Mouse (Mus musculus): ENCODE data around the gene Nop53. TPM values are rescaled to one million over a fixed set of nuclear protein-coding genes. Genes with fewer than 3 reads are reported as not detected.

Nop53 gene
- polyA plus RNA-seq, 1 experiment = 119 TPM

DNA sequence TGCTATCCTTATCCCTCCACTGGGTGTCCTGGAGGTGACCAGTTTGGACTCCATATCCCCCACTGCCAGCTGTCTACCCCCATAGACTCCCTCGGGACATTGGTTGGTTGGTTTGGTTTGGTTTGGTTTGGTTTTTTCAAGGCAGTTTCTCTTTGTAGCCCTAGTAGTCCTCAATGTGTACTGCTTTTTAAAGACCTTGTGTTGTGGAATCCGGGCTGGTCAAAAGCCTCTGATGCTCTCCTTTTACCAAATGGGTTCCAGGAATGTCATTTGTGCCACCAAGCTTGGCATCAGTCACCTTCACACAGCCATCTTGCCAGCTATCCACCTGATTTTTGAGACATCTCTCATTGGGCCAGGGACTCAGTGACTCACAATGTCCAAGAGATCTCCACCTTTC lies 31.1 kb downstream of the Nop53 start:
- DNase-seq = no peak
- WGBS = 89% methylated on average over 2 of the region's 2 CpGs

DNA sequence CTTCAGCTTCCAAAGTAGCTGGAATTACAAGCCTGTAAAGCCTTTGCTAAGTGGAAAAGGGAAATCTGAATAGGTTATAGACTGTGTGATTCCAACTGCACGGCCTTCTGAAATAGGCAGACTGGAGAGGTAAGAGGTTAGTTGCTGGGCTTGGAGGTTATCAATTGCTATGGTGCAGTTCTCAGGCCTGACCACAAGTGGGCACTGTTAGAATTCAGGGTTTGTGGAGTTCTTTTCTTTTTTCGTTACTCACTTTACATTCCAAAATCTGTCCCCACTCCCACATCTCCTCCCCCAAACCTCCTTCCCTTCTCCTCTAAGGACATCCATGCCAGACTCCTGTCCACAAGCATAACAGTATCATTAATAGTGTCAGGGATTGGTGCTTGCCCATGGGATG lies 31.6 kb downstream of the Nop53 start:
- no peak overlapping the region for H3K4me3 ChIP-seq (replicated peaks; ENCODE audit: extremely low read depth, low read depth, low read length)
- 16% methylated on average over 2 of the region's 2 CpGs for WGBS
- peak; percentile 33 for DNase-seq
- no peaks in the 10 kb centered on the region for H3K4me1 ChIP-seq (ENCODE audit: control insufficient read depth, insufficient read depth, low read length)
- TF ChIP-seq POLR2A (IDR thresholded peaks at IDR 0.05; ENCODE audit: borderline replicate concordance, extremely low read depth, low read depth, low read length) (no peak), CTCF (IDR thresholded peaks at IDR 0.05; ENCODE audit: insufficient read depth, low read length) (peak; percentile 39; the same call in 1 of the 2 replicates)

More for the DNA sequence above, 31.1 kb downstream of the Nop53 start:
- H3K4me3 ChIP-seq (replicated peaks; ENCODE audit: extremely low read depth, low read depth, low read length) = no peak overlapping the region
- no peaks in the 10 kb centered on the region for H3K4me1 ChIP-seq (ENCODE audit: control insufficient read depth, insufficient read depth, low read length)
- TF ChIP-seq CTCF (IDR thresholded peaks at IDR 0.05; ENCODE audit: insufficient read depth, low read length) = no peak
- no peak for TF ChIP-seq POLR2A (IDR thresholded peaks at IDR 0.05; ENCODE audit: borderline replicate concordance, extremely low read depth, low read depth, low read length)

DNA sequence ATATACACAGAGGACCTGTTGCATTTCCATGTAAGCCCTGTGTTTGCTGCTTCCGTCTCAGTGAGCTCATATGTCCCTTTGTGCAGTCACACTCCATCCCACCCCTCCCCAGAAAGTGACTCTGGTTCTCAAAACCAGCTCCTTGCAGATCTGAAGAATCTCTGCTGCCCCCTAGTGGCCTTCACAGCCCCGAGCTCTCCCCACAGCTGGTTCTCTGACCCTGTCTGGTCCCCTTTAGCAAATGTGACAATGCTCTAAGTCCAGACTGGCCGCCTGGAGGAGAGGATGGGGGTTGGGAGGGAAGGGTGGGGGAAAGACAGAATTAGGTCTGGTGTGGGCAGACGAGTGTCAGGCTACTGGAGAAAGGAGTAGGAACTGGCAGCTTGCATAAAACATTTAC lies 33.7 kb downstream of the Nop53 start:
- 0% methylated on average over 4 of the region's 4 CpGs for WGBS
- Histone ChIP-seq H3K4me1 (ENCODE audit: control insufficient read depth, insufficient read depth, low read length) (no peaks in the 10 kb centered on the region), H3K4me3 (replicated peaks; ENCODE audit: extremely low read depth, low read depth, low read length) (no peak overlapping the region)
- DNase-seq = peak; percentile 55
- TF ChIP-seq CTCF (IDR thresholded peaks at IDR 0.05; ENCODE audit: insufficient read depth, low read length) (peak; percentile 74), POLR2A (IDR thresholded peaks at IDR 0.05; ENCODE audit: borderline replicate concordance, extremely low read depth, low read depth, low read length) (no peak)

DNA sequence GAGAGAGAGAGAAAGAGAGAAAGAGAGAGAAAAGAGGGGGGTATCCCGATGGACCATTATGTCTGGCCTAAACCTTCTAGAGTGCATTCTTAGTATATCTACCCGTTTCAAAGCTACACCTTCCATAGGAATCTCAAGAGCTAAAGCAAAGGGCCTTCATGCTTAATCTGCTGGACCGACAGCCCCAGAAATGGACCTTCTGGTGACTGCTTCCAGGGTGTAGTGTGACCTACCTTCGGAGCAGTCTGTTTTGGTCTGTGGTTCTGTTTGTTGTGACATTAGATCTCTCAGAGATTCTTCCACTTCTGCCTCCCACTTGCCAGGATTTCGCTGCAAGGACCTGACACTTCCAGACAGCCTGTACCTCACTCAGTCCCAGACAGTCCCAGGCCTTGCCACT lies 35.4 kb downstream of the Nop53 start:
- no peak for DNase-seq
- 75% methylated on average over 5 of the region's 5 CpGs for WGBS
- Histone ChIP-seq H3K4me1 (ENCODE audit: control insufficient read depth, insufficient read depth, low read length) (no peaks in the 10 kb centered on the region), H3K4me3 (replicated peaks; ENCODE audit: extremely low read depth, low read depth, low read length) (no peak overlapping the region)
- TF ChIP-seq CTCF (IDR thresholded peaks at IDR 0.05; ENCODE audit: insufficient read depth, low read length) (no peak), POLR2A (IDR thresholded peaks at IDR 0.05; ENCODE audit: borderline replicate concordance, extremely low read depth, low read depth, low read length) (no peak)

DNA sequence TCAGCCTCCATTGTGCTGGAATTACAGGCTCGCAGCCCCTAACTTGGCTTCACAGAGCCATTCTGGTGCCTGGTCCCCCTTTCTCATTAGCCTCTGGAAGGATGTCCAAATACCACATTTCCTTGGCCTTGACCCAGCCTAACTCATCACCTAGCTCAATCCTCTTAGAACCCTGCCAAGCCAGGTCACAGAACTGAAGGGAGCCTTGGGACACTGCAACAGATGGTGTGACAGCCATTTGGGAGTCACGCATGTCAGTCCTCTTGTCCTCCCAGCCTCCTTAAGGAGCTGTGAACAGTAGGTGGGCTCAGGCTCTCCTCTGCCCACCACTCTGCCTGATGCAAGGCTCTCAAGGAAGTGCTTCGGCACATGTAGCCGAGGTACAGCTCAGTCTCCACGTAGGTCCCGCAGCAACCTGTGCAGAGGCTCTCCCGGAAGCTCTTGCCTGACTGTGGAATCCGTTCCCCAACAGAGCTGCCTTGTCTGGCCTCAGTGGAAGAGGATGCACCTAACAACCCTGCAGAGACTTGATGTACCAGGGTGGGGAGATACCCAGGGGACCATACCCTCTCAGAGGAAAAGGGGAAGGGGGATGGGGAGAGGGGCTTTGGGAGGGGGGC lies 37.8 kb downstream of the Nop53 start:
- H3K4me3 ChIP-seq (replicated peaks; ENCODE audit: extremely low read depth, low read depth, low read length) = no peak overlapping the region
- TF ChIP-seq POLR2A (IDR thresholded peaks at IDR 0.05; ENCODE audit: borderline replicate concordance, extremely low read depth, low read depth, low read length) (no peak), CTCF (IDR thresholded peaks at IDR 0.05; ENCODE audit: insufficient read depth, low read length) (no peak)
- DNase-seq = no peak
- 63% methylated on average over 8 of the region's 8 CpGs for WGBS
- H3K4me1 ChIP-seq (ENCODE audit: control insufficient read depth, insufficient read depth, low read length) = no peaks in the 10 kb centered on the region

DNA sequence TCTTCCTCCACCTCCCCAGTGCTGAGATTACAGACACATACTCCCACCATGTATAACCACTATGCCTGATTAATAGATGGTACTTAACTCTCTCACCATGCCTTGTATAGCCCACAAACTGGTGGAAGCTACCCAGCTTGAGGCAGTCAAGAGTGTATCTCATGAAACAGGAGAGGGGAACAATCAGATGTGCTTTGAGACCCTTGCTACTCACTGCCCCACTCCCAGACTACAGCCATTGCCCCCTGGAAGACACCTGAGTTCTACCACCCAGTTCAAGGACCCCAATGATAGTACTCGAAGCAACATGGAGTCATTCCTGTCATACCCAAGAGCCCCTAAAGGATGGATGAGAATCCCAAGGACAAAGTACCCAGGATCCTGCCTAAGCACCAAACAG lies 39.3 kb downstream of the Nop53 start:
- TF ChIP-seq POLR2A (IDR thresholded peaks at IDR 0.05; ENCODE audit: borderline replicate concordance, extremely low read depth, low read depth, low read length) (no peak), CTCF (IDR thresholded peaks at IDR 0.05; ENCODE audit: insufficient read depth, low read length) (no peak)
- 69% methylated on average over 1 of the region's 1 CpGs for WGBS
- H3K4me1 ChIP-seq (ENCODE audit: control insufficient read depth, insufficient read depth, low read length) = no peaks in the 10 kb centered on the region
- no peak overlapping the region for H3K4me3 ChIP-seq (replicated peaks; ENCODE audit: extremely low read depth, low read depth, low read length)
- no peak for DNase-seq

DNA sequence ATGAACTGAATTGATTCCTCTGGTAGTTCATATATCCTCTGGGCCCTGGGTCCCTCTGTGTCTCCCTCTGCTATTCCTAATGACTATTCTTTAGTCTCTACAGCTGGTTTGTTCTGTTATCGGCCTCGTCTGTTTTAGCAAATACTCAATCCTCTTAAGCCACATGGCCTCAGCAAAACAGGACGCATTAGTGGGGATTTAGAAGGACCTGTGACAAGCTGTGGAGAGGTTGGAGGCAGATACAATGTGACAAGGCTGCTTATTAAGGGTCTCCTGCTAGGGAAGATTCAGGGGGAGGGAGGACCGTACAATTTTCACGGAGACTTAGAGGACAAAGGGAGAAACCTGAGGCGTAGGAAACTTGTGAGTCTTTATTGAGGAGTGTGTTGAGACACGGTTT lies 40.0 kb downstream of the Nop53 start:
- Histone ChIP-seq H3K4me3 (replicated peaks; ENCODE audit: extremely low read depth, low read depth, low read length) (no peak overlapping the region), H3K4me1 (ENCODE audit: control insufficient read depth, insufficient read depth, low read length) (no peaks in the 10 kb centered on the region)
- DNase-seq = no peak
- no peak for TF ChIP-seq POLR2A (IDR thresholded peaks at IDR 0.05; ENCODE audit: borderline replicate concordance, extremely low read depth, low read depth, low read length)
- TF ChIP-seq CTCF (IDR thresholded peaks at IDR 0.05; ENCODE audit: insufficient read depth, low read length) = no peak
- WGBS = 70% methylated on average over 7 of the region's 7 CpGs

DNA sequence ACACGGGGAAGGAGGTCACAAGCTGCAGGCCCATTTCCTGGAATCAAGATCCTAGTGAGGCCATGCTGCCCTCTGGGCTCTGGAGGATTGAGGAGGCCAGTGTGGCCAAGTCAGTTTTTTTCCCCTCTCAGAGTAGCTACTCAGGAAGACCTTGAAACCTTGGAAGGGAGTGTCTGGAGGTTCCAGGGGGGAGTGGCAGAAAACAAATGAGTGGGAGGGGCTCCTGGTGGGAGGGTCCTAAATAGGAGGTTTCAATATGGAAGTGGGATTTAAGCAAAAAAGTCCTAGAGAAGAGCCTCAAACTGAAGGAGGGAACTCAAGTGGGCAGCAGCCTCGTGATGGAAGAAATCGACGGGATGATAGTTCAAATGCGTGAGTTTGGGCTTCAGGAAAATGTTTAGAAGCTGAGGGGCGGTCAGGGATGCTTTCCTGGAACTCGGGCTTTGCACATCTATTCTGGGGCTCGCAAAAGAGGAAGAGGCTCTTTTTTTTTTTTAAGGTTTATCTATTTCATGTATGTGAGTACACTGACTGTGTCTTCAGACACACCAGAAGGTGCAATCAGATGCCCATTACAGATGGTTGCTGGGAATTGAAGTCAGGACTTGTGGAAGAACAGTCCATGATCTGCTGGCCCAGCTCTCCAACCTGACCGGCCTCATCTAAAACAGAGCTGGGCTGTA lies 44.4 kb downstream of the Nop53 start:
- H3K4me3 ChIP-seq (replicated peaks; ENCODE audit: extremely low read depth, low read depth, low read length) = no peak overlapping the region
- WGBS = 70% methylated on average over 9 of the region's 9 CpGs
- H3K4me1 ChIP-seq (ENCODE audit: control insufficient read depth, insufficient read depth, low read length) = no peaks in the 10 kb centered on the region
- TF ChIP-seq POLR2A (IDR thresholded peaks at IDR 0.05; ENCODE audit: borderline replicate concordance, extremely low read depth, low read depth, low read length) (no peak), CTCF (IDR thresholded peaks at IDR 0.05; ENCODE audit: insufficient read depth, low read length) (no peak)
- DNase-seq = no peak

DNA sequence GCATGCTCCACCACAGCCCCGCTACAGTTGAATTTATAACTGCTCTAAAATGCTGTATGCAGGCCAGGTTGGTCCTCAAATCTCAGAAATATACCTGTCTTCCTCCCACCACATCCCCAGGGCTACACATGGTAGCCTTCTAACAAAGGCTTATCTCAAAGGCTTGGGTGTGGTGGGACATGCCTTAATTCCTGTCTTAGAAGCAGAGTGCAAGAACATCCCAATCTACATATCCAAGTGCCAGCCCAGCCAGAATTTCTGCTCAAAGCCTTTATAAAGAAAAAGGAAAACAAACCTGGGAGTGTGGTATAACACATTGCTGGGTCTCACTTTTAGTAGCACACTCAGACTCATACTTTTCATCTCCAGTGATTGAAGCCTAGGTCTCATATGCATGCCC lies 51.6 kb downstream of the Nop53 start:
- DNase-seq = no peak
- WGBS = 53% methylated on average over 1 of the region's 1 CpGs
- no peaks in the 10 kb centered on the region for H3K4me1 ChIP-seq (ENCODE audit: control insufficient read depth, insufficient read depth, low read length)
- H3K4me3 ChIP-seq (replicated peaks; ENCODE audit: extremely low read depth, low read depth, low read length) = no peak overlapping the region
- TF ChIP-seq CTCF (IDR thresholded peaks at IDR 0.05; ENCODE audit: insufficient read depth, low read length) (no peak), POLR2A (IDR thresholded peaks at IDR 0.05; ENCODE audit: borderline replicate concordance, extremely low read depth, low read depth, low read length) (no peak)

Other genes with a start within 250 kb of the Nop53 start
- gene Obox5, start 195.9 kb downstream of the Nop53 start, polyA plus RNA-seq (2012; rRNA removed) = not detected in 2 replicates
- not detected in 2 replicates for gene Obox6, start 106.4 kb downstream of the Nop53 start, polyA plus RNA-seq (2012; rRNA removed)
- not detected in 2 replicates for gene Crx, start 66.1 kb downstream of the Nop53 start, polyA plus RNA-seq (2012; rRNA removed)
- not detected in 2 replicates for gene Crxos, start 63.5 kb downstream of the Nop53 start, polyA plus RNA-seq (2012; rRNA removed)
- 480 and 641 TPM in 2 replicates for gene Selenow, start 23.7 kb downstream of the Nop53 start, polyA plus RNA-seq (2012; rRNA removed)
- gene Ehd2, start 21.5 kb upstream of the Nop53 start, polyA plus RNA-seq (2012; rRNA removed) = 219 and 232 TPM in 2 replicates
- gene Bicra, start 101.8 kb upstream of the Nop53 start, polyA plus RNA-seq (2012; rRNA removed) = 19.0 and 21.2 TPM in 2 replicates
- gene Zfp541, start 115.7 kb upstream of the Nop53 start, polyA plus RNA-seq (2012; rRNA removed) = 0.02 and 0.04 TPM in 2 replicates
- 144 and 157 TPM in 2 replicates for gene Napa, start 152.4 kb upstream of the Nop53 start, polyA plus RNA-seq (2012; rRNA removed)
- gene Kptn, start 173.8 kb upstream of the Nop53 start, polyA plus RNA-seq (2012; rRNA removed) = 25.5 and 28.3 TPM in 2 replicates
- gene Slc8a2, start 183.8 kb upstream of the Nop53 start, polyA plus RNA-seq (2012; rRNA removed) = 0.85 TPM in 2 replicates
- 19.4 and 23.4 TPM in 2 replicates for gene Meis3, start 229.0 kb upstream of the Nop53 start, polyA plus RNA-seq (2012; rRNA removed)

Measured in lung, adult 2 months (tissue).